Mouse (Mus musculus) heart, embryonic 13.5 days (tissue): ENCODE data around the gene Pwwp2b. TPM values are rescaled to one million over a fixed set of nuclear protein-coding genes. Genes with fewer than 3 reads are reported as not detected.
A peak's percentile ranks its signal among the peaks of the same experiment; 100 is the strongest.

Source experiments
- ATAC-seq: fragments of 200-750 bp; cut with Nextera tagmentation; 2 replicates; pipeline ENCODE4 v1.8.0; 2017; ENCODE audit warnings: moderate TSS enrichment; ENCODE audit not compliant: insufficient number of reproducible peaks, low FRiP score, low TSS enrichment; ENCODE audit errors: extremely low read depth
- H3K27ac ChIP-seq: fragments of 300-500 bp; sonication (generic); replicated peaks from 2 replicates; pipeline ENCODE4 v1.5.1; 2015; ENCODE audit warnings: moderate library complexity, mild to moderate bottlenecking, inconsistent platforms
- H3K27me3 ChIP-seq: fragments of 300-500 bp; sonication (generic); replicated peaks from 2 replicates; pipeline ENCODE4 v1.6.1; 2015; ENCODE audit warnings: mild to moderate bottlenecking, inconsistent platforms
- H3K36me3 ChIP-seq: fragments of 300-500 bp; sonication (generic); 2 replicates; pipeline ENCODE4 v1.6.1; 2015; ENCODE audit warnings: mild to moderate bottlenecking, inconsistent platforms
- H3K4me1 ChIP-seq: fragments of 300-500 bp; sonication (generic); 2 replicates; pipeline ENCODE4 v1.6.1; 2015; ENCODE audit warnings: inconsistent platforms
- H3K4me2 ChIP-seq: fragments of 300-500 bp; sonication (generic); 2 replicates; pipeline ENCODE4 v1.6.1; 2015; ENCODE audit warnings: inconsistent platforms, mild to moderate bottlenecking, moderate library complexity
- H3K4me3 ChIP-seq: fragments of 300-500 bp; sonication (generic); 2 replicates; pipeline ENCODE4 v1.5.1; 2015; ENCODE audit warnings: moderate library complexity, mild to moderate bottlenecking, inconsistent platforms
- H3K9ac ChIP-seq: fragments of 300-500 bp; sonication (generic); 2 replicates; pipeline ENCODE4 v1.6.1; 2015; ENCODE audit warnings: inconsistent platforms, mild to moderate bottlenecking, moderate library complexity
- H3K9me3 ChIP-seq: fragments of 300-500 bp; sonication (generic); 2 replicates; pipeline ENCODE4 v1.6.1; 2016; ENCODE audit warnings: inconsistent platforms
- WGBS: fragments of 180-500 bp; shearing (Covaris S2); methylation state at CpG from one replicate; pipeline ENCODE4 v1.1.7; 2015; ENCODE audit warnings: mixed read lengths; 5-methylcytosine and 5-hydroxymethylcytosine counted together
- polyA plus RNA-seq: library from polyadenylated mRNA; unstranded; fragments of >200 nt; fragmentation: Nextera tagmentation; extraction: Ambion mirVana; gene quantifications from 2 replicates; pipeline ENCODE4 v1.2.1, GENCODE M21; 2015

The Pwwp2b gene
- polyA plus RNA-seq, 1 experiment from 2014 or later, result 8.0 TPM

GRCm38 (mm10) chr7:139215516-139215915, 32.8 kb upstream of the Pwwp2b start:
- no peaks in the 10 kb centered on the region for H3K27me3 ChIP-seq
- H3K4me3 ChIP-seq, result no peak overlapping the region
- H3K9ac ChIP-seq, result no peak overlapping the region
- no peak overlapping the region for H3K4me2 ChIP-seq
- no peaks in the 10 kb centered on the region for H3K36me3 ChIP-seq
- peaks cover 36% of the 10 kb centered on the region for H3K4me1 ChIP-seq
- no peak overlapping the region for H3K27ac ChIP-seq
- no peak for ATAC-seq
- WGBS, result 46% methylated on average over 1 of the region's 1 CpGs
- H3K9me3 ChIP-seq, result no peaks in the 10 kb centered on the region

GRCm38 (mm10) chr7:139215946-139216345, 32.3 kb upstream of the Pwwp2b start:
- no peak for ATAC-seq
- no peaks in the 10 kb centered on the region for H3K27me3 ChIP-seq
- H3K9me3 ChIP-seq, result no peaks in the 10 kb centered on the region
- H3K9ac ChIP-seq, result no peak overlapping the region
- H3K4me2 ChIP-seq, result no peak overlapping the region
- no peak overlapping the region for H3K27ac ChIP-seq
- WGBS, result 81% methylated on average over 7 of the region's 7 CpGs
- H3K36me3 ChIP-seq, result no peaks in the 10 kb centered on the region
- H3K4me3 ChIP-seq, result no peak overlapping the region
- peaks cover 36% of the 10 kb centered on the region for H3K4me1 ChIP-seq

GRCm38 (mm10) chr7:139216464-139216863, 31.8 kb upstream of the Pwwp2b start:
- H3K27me3 ChIP-seq, result no peaks in the 10 kb centered on the region
- H3K36me3 ChIP-seq, result no peaks in the 10 kb centered on the region
- H3K4me1 ChIP-seq, result peaks cover 36% of the 10 kb centered on the region
- no peak overlapping the region for H3K9ac ChIP-seq
- H3K4me3 ChIP-seq, result no peak overlapping the region
- 76% methylated on average over 9 of the region's 9 CpGs for WGBS
- no peak overlapping the region for H3K4me2 ChIP-seq
- ATAC-seq, result no peak
- H3K9me3 ChIP-seq, result no peaks in the 10 kb centered on the region
- H3K27ac ChIP-seq, result peak overlapping the region; percentile 24; the same call in 1 of the 2 replicates

- Histone ChIP-seq H3K36me3 (no peaks in the 10 kb centered on the region), H3K27ac (peak overlapping the region; percentile 24; the same call in 1 of the 2 replicates), H3K27me3 (no peaks in the 10 kb centered on the region), H3K9me3 (no peaks in the 10 kb centered on the region), H3K9ac (no peak overlapping the region), H3K4me3 (no peak overlapping the region), H3K4me1 (peaks cover 36% of the 10 kb centered on the region), H3K4me2 (no peak overlapping the region)
- 74% methylated on average over 7 of the region's 7 CpGs for WGBS
- ATAC-seq, result no peak
Measured at GRCm38 (mm10) chr7:139217046-139217445, 31.2 kb upstream of the Pwwp2b start.

- WGBS, result 36% methylated on average over 6 of the region's 6 CpGs
- Histone ChIP-seq H3K27ac (peak overlapping the region; percentile 3; the same call in 1 of the 2 replicates), H3K9me3 (no peaks in the 10 kb centered on the region), H3K27me3 (no peaks in the 10 kb centered on the region), H3K4me2 (no peak overlapping the region), H3K4me1 (peaks cover 25% of the 10 kb centered on the region), H3K4me3 (no peak overlapping the region), H3K36me3 (no peaks in the 10 kb centered on the region), H3K9ac (no peak overlapping the region)
- no peak for ATAC-seq
Measured at GRCm38 (mm10) chr7:139218641-139219415, 29.5 kb upstream of the Pwwp2b start.

- no peak for ATAC-seq
- H3K4me3 ChIP-seq, result no peak overlapping the region
- no peak overlapping the region; the same call in 1 of the 2 replicates for H3K27ac ChIP-seq
- no peaks in the 10 kb centered on the region for H3K27me3 ChIP-seq
- 79% methylated on average over 5 of the region's 5 CpGs for WGBS
- H3K9ac ChIP-seq, result no peak overlapping the region
- H3K4me2 ChIP-seq, result no peak overlapping the region
- no peaks in the 10 kb centered on the region for H3K36me3 ChIP-seq
- H3K4me1 ChIP-seq, result peaks cover 27% of the 10 kb centered on the region
- no peaks in the 10 kb centered on the region for H3K9me3 ChIP-seq
Measured at GRCm38 (mm10) chr7:139219486-139219885, 28.8 kb upstream of the Pwwp2b start.

GRCm38 (mm10) chr7:139220303-139220702, 28.0 kb upstream of the Pwwp2b start:
- 43% methylated on average over 2 of the region's 2 CpGs for WGBS
- Histone ChIP-seq H3K27ac (no peak overlapping the region), H3K36me3 (no peaks in the 10 kb centered on the region), H3K9ac (no peak overlapping the region), H3K4me2 (no peak overlapping the region), H3K4me3 (no peak overlapping the region), H3K9me3 (no peaks in the 10 kb centered on the region), H3K4me1 (peaks cover 35% of the 10 kb centered on the region), H3K27me3 (no peaks in the 10 kb centered on the region)
- ATAC-seq, result no peak

GRCm38 (mm10) chr7:139221072-139221471, 27.2 kb upstream of the Pwwp2b start:
- Histone ChIP-seq H3K9me3 (no peaks in the 10 kb centered on the region), H3K36me3 (no peaks in the 10 kb centered on the region), H3K4me2 (no peak overlapping the region), H3K27me3 (no peaks in the 10 kb centered on the region), H3K9ac (no peak overlapping the region), H3K4me3 (no peak overlapping the region), H3K4me1 (peaks cover 36% of the 10 kb centered on the region), H3K27ac (no peak overlapping the region)
- WGBS, result 66% methylated on average over 5 of the region's 5 CpGs
- no peak for ATAC-seq

GRCm38 (mm10) chr7:139221856-139222255, 26.4 kb upstream of the Pwwp2b start:
- no peaks in the 10 kb centered on the region for H3K9me3 ChIP-seq
- no peaks in the 10 kb centered on the region for H3K27me3 ChIP-seq
- no peak overlapping the region for H3K4me2 ChIP-seq
- no peak overlapping the region for H3K4me3 ChIP-seq
- H3K27ac ChIP-seq, result no peak overlapping the region
- H3K9ac ChIP-seq, result no peak overlapping the region
- H3K4me1 ChIP-seq, result peaks cover 34% of the 10 kb centered on the region
- 85% methylated on average over 2 of the region's 2 CpGs for WGBS
- no peak for ATAC-seq
- H3K36me3 ChIP-seq, result no peaks in the 10 kb centered on the region

GRCm38 (mm10) chr7:139222341-139222740, 25.9 kb upstream of the Pwwp2b start:
- H3K4me3 ChIP-seq, result no peak overlapping the region
- H3K27me3 ChIP-seq, result no peaks in the 10 kb centered on the region
- no peak overlapping the region for H3K9ac ChIP-seq
- H3K36me3 ChIP-seq, result no peaks in the 10 kb centered on the region
- no peak for ATAC-seq
- no peak overlapping the region for H3K4me2 ChIP-seq
- no peaks in the 10 kb centered on the region for H3K9me3 ChIP-seq
- H3K4me1 ChIP-seq, result peaks cover 35% of the 10 kb centered on the region
- H3K27ac ChIP-seq, result no peak overlapping the region
- 71% methylated on average over 4 of the region's 4 CpGs for WGBS

- Histone ChIP-seq H3K36me3 (no peaks in the 10 kb centered on the region), H3K9me3 (no peaks in the 10 kb centered on the region), H3K9ac (no peak overlapping the region), H3K4me2 (no peak overlapping the region), H3K4me1 (peaks cover 46% of the 10 kb centered on the region), H3K27me3 (no peaks in the 10 kb centered on the region), H3K27ac (peak overlapping the region; percentile 6; the same call in 1 of the 2 replicates), H3K4me3 (no peak overlapping the region)
- no peak for ATAC-seq
- WGBS, result 73% methylated on average over 1 of the region's 1 CpGs
Measured at GRCm38 (mm10) chr7:139224070-139224469, 24.2 kb upstream of the Pwwp2b start.

- H3K4me1 ChIP-seq, result peaks cover 46% of the 10 kb centered on the region
- no peak overlapping the region for H3K4me2 ChIP-seq
- H3K9ac ChIP-seq, result no peak overlapping the region
- no peaks in the 10 kb centered on the region for H3K9me3 ChIP-seq
- H3K27me3 ChIP-seq, result no peaks in the 10 kb centered on the region
- no peak for ATAC-seq
- no peaks in the 10 kb centered on the region for H3K36me3 ChIP-seq
- H3K4me3 ChIP-seq, result no peak overlapping the region
- peak overlapping the region; percentile 6 for H3K27ac ChIP-seq
- WGBS, result 44% methylated on average over 8 of the region's 8 CpGs
Measured at GRCm38 (mm10) chr7:139224725-139225124, 23.6 kb upstream of the Pwwp2b start.
